Mouse (Mus musculus) embryo, embryonic 10.5 days (tissue): ENCODE results near the gene Hist1h3i.

ENCODE experiments used
- DNase-seq: peaks from one replicate; pipeline ENCODE4 v3.0.0-alpha.2; 2015; ENCODE audit warnings: low spot score

The Hist1h3i gene

GRCm38 (mm10) chr13:21782361-21783254 is 562 bp downstream of the Hist1h3i start:
- DNase-seq: peak; percentile 86

GRCm38 (mm10) chr13:21781639-21782038 is 1.5 kb downstream of the Hist1h3i start:
- DNase-seq: peak; percentile 31

GRCm38 (mm10) chr13:21781021-21781555 is 2.1 kb downstream of the Hist1h3i start:
- DNase-seq: no peak

- peak; percentile 96 for DNase-seq
These were observed 3.1 kb downstream of the Hist1h3i start, which contains the start of gene Hist1h1b for GRCm38 (mm10) chr13:21779767-21780731. TSS of gene Hist1h1b (minus strand) at chr13:21780625.

- DNase-seq: peak; percentile 94
These were observed 4.1 kb downstream of the Hist1h3i start for GRCm38 (mm10) chr13:21778814-21779766.

- peak; percentile 33 for DNase-seq
These were observed 27.5 kb downstream of the Hist1h3i start for GRCm38 (mm10) chr13:21755707-21756106.

- DNase-seq: peak; percentile 77
These were observed 28.7 kb downstream of the Hist1h3i start for GRCm38 (mm10) chr13:21754294-21755001.

GRCm38 (mm10) chr13:21753524-21754285 is 29.5 kb downstream of the Hist1h3i start, which contains the start of the genes Hist1h2ak and Hist1h2bn:
TSS of gene Hist1h2ak (minus strand) at chr13:21753827.
TSS of gene Hist1h2bn (plus strand) at chr13:21754123.
- peak; percentile 97 for DNase-seq

- peak; percentile 75 for DNase-seq
These were observed 30.1 kb downstream of the Hist1h3i start for GRCm38 (mm10) chr13:21753051-21753523.

GRCm38 (mm10) chr13:21752356-21752755 is 30.8 kb downstream of the Hist1h3i start:
- DNase-seq: peak; percentile 59

- peak; percentile 40 for DNase-seq
These were observed 31.3 kb downstream of the Hist1h3i start for GRCm38 (mm10) chr13:21751827-21752226.

GRCm38 (mm10) chr13:21751417-21751816 is 31.8 kb downstream of the Hist1h3i start:
- peak; percentile 18 for DNase-seq

- peak; percentile 97 for DNase-seq
These were observed 32.8 kb downstream of the Hist1h3i start, which contains the start of gene Hist1h4k for GRCm38 (mm10) chr13:21750159-21751017. TSS of gene Hist1h4k (minus strand) at chr13:21750505.

- peak; percentile 76 for DNase-seq
These were observed 33.6 kb downstream of the Hist1h3i start for GRCm38 (mm10) chr13:21749387-21750158.

- DNase-seq: no peak
These were observed 38.2 kb downstream of the Hist1h3i start for GRCm38 (mm10) chr13:21745006-21745405.

GRCm38 (mm10) chr13:21734906-21735767 is 48.0 kb downstream of the Hist1h3i start, which contains the start of gene Hist1h4j:
TSS of gene Hist1h4j (plus strand) at chr13:21735064.
- peak; percentile 96 for DNase-seq
